Mouse (Mus musculus): Measurements from ENCODE around the gene Cpne7.
"Not testable (repeated sequence)": the region's sequence is repeated elsewhere in the genome, so short reads cannot be mapped to it uniquely, and the experiment has no call there.

Cpne7 gene

GRCm38 (mm10) chr8:123117127-123117731 lies at the start of gene Cpne7:
Cpne7 (plus strand) TSS chr8:123117374.
- DNase-seq (ENCODE audit: extremely low read depth, low read depth) = no peak

DNA sequence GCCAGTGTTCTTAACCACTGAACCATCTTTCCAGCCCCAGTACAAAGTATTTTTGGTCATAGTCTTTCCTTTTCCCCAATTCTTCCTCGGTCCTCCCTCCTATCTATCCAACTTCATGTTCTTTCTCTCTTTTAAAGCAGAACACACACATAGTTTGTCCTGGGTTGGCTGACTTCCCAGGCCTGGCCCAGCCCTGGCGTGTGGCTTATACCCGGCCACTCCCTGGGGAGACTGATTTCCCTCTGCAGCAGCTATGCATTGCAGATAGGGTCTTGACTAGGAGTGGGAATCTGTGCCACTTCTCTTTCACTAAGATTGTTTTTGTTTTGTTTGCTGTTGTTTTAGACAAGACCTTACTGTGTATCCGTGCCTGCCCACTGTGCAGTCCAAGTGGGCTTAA lies 46.0 kb upstream of the Cpne7 start:
- DNase-seq (ENCODE audit: extremely low read depth, low read depth) = no peak

DNA sequence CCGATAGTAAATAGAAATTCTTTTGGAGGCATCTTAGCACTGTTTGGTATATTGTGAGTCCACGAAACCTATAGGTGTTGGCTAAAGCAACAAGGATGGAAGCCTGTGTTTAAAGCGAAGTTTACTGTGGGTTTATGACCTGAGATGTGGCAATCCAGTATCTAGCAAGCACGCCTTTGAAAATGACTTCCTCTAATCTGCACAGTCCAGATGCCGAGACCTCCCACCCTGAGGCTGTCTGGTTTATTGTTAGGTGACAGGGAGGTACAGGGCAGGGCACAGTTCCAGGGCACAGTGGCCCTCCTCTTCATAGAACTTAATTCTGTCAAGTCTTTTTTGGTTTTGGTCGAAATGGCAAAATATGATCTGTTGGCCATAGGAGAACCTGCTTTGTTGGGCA lies 40.0 kb upstream of the Cpne7 start:
- DNase-seq (ENCODE audit: extremely low read depth, low read depth) = peak; percentile 55

DNA sequence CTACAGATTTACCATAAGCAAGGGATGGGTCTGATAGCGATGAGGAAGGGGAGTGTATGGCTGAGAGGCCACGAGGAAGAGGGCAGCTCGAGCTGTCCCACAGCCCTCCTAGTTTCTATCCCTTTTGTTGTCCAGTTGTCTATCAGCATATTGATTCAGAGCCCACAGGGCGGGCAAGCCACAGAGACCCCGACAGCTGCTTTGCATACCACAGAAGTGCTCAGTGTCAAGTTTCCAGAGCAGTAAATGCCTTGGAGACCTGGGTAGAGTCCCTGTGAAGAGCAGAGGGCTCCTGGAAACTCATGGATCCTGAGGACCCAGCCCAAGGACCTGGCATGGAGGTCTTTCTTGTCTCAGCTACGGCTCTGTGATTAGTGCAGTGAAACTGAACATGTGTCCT lies 34.2 kb upstream of the Cpne7 start:
- DNase-seq (ENCODE audit: extremely low read depth, low read depth) = no peak

DNA sequence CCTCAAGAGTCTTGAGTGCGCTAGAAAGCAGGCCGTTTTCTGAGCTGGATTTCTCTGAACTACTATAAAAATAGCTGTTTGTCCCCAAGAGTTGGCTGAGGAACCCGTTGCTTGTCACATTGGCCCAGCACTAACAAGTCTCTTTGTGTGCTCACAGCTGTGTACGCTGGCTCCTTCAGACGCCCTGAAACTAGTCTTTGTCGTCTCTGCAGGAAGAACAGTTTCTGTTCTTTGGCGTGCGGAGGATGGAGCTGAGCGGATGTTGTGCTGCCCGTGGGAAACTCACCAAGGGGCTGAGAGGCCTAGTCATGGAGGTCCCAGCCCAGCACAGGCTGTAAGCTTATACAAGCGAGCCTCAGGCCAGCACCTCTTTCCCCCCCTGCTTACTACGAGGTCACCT lies 33.6 kb upstream of the Cpne7 start:
- no peak for DNase-seq (ENCODE audit: extremely low read depth, low read depth)

GRCm38 (mm10) chr8:123087289-123087688 lies 29.9 kb upstream of the Cpne7 start:
- no peak for DNase-seq (ENCODE audit: extremely low read depth, low read depth)

- DNase-seq (ENCODE audit: extremely low read depth, low read depth) = no peak
These were observed 20.0 kb upstream of the Cpne7 start for GRCm38 (mm10) chr8:123097216-123097615.

DNA sequence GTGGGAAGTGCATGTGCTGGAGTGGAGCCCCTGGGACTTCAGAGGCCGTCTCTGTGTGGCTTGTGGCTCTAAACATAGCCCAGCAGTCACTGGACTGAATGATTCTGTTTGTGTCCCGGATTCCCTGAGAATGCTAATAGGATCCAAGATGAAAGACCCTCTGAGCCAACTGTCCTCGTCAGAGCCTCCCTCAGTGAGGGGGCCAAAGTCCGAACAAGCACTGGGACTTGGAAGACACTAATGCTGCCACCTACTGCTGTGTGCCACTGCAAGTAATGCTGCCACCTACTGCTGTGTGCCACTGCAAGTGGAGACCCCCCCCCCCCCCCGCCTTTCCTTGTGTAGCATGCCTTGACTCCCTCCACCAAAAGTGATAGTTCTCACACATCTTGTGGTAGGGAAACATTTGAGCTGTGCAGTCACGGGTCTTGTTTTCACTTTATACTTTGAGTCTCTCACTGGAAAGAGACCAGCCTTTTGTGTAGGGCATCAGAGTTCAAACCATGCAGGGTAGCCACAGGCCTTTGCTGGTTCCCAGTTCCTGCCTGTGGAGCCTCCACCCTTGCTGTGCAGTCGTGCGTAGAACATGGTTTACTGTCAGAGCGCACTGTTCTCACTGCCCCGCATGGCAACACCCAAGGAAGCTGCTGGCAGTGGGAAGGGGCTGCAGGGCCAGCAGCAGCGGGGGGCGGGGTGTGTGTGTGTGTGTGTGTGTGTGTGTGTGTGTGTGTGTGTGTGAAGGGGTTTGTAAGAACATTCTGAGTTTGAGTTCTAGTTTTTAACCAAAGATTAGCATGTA lies 19.2 kb upstream of the Cpne7 start:
- DNase-seq (ENCODE audit: extremely low read depth, low read depth) = no peak

DNA sequence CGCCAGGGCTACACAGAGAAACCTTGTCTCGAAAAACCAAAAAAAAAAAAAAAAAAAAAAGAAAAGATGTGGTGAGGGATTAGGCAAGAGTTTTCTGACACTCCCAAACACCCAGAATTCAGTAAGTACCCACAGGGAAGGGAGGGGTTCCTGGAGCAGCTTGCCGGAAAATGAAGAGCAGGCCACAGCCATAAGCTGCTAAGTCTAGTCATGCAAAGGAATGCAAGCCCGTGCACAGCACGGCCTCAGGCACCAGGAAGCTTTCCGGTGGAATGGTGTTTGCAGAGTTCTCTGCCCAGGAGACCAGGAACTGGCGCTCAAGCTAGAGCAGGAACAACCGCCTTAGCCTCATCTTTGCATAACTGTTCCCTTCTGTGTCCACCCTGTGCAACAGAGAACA lies 16.9 kb upstream of the Cpne7 start:
- DNase-seq (ENCODE audit: extremely low read depth, low read depth) = no peak

DNA sequence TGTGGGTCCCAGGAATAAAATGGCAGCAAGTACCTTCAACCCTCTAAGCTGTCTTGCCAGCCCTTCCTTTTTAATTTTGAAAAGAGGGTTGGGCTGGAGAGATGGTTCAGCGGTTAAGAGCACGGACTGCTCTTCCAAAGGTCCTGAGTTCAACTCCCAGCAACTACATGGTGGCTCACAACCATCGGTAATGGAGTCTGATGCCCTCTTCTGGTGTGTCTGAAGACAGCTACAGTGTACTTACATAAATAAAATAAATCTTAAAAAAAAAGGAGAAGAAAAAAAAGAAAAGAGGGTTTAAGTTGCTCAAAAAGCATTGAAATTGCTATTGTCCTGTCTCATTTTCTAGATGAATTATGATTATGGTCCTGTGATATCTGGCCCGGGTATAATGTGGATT lies 15.9 kb upstream of the Cpne7 start:
- DNase-seq (ENCODE audit: extremely low read depth, low read depth) = no peak

GRCm38 (mm10) chr8:123101735-123102685 lies 15.2 kb upstream of the Cpne7 start, which contains the start of gene Rpl13:
Rpl13 (plus strand) TSS chr8:123102350.
- peak; percentile 90 for DNase-seq (ENCODE audit: extremely low read depth, low read depth)

- DNase-seq (ENCODE audit: extremely low read depth, low read depth) = not testable (repeated sequence)
These were observed 14.3 kb upstream of the Cpne7 start for GRCm38 (mm10) chr8:123102855-123103254.

DNA sequence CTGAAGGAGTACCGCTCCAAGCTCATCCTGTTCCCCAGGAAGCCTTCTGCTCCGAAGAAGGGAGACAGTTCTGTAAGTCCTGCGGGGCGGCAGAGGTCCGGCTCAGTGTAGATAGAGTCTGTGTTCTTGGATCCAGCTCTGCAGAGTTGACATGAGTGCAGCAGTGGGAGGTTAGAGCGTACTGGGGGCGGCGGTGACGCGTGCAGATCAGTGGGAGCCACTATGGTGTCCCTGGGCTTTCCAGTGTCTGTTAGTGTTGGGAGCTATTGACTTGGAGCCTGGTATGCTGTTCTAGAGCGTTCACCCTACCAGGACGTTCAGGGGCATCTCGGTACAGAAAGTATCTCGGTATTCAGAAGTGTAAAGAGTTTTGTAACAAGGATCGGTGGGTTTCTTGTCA lies 13.9 kb upstream of the Cpne7 start:
- DNase-seq (ENCODE audit: extremely low read depth, low read depth) = no peak

GRCm38 (mm10) chr8:123104046-123104767 lies 13.0 kb upstream of the Cpne7 start:
- no peak for DNase-seq (ENCODE audit: extremely low read depth, low read depth)

DNA sequence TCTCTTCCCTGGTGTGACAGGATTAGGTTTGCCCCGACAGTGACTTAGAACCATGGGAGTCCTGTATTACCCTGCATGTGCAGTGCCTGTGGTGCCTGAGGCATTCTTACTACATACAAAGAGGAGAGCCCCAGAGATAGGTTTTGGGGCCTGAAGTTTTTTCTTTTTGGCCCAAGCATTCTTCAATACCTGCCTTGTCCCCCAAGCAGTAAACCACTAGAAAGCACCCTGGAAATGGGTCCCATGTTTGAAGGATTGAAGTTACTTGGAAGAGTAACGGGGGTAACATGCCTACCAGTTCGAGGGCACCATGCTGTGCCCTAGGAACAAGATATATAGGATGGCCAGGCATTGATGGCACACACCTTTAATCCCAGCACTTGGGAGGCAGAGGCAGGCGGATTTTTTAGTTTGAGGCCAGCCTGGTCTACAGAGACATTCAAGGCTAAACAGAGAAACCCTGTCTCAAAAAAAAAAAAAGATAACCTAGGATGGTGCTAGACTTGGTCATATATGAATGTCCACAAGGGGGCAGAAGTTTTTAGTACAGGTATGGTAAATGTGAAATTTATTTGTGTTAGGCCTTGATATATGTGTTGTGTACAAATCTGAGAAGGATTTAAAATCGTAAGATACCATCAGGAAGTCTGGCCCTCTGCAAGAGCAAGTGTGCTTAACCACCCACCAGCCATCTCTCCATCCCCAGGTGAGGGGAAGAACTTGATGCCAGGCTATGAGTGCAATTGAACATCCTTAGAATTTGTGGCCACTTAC lies 11.4 kb upstream of the Cpne7 start:
- peak; percentile 72 for DNase-seq (ENCODE audit: extremely low read depth, low read depth)

DNA sequence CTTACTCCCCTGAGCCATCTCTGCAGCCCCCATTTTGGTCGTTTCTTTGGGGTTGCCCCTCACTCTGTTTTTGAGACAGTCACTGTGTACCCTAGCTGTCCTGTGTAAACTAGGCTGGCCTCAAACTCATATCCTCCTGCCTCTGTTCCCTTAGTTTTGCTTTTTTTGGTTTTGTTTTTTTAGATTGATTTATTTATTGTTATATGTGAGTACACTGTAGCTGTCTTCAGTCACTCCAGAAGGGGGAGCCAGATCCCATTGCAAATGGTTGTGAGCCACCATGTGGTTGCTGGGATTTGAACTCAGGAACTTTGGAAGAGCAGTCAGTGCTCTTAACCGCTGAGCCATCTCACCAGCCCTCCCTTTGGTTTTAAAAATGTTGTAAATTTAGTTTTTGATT lies 10.6 kb upstream of the Cpne7 start:
- DNase-seq (ENCODE audit: extremely low read depth, low read depth) = no peak

- no peak for DNase-seq (ENCODE audit: extremely low read depth, low read depth)
These were observed 9.2 kb upstream of the Cpne7 start for GRCm38 (mm10) chr8:123108010-123108409.

GRCm38 (mm10) chr8:123108953-123109352 lies 8.2 kb upstream of the Cpne7 start:
- no peak for DNase-seq (ENCODE audit: extremely low read depth, low read depth)

GRCm38 (mm10) chr8:123110649-123111048 lies 6.5 kb upstream of the Cpne7 start:
- no peak for DNase-seq (ENCODE audit: extremely low read depth, low read depth)

DNA sequence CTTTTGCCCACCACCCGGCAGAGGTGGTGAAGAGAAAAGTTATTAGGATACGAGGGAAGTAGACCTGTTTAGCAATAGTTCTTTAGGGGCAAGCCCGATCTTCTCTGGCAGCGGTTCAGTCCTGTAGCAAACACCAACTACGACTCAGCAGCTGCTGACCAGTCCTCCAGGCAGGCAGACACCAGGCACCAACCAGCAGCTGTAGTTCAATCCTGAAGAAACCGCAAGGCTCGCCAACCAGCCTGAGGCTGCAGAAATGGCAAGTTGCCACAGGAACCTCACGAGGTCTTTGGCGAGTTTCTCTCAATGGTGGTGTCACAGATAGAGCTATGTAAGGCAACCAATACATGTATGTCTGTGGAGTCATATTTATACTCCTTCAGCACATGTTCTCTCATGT lies 4.3 kb upstream of the Cpne7 start:
- DNase-seq (ENCODE audit: extremely low read depth, low read depth) = no peak

Data from MEL-GATA-1-ER (cell line).